Mouse (Mus musculus): Measurements from ENCODE around the gene Stk11.

DNA sequence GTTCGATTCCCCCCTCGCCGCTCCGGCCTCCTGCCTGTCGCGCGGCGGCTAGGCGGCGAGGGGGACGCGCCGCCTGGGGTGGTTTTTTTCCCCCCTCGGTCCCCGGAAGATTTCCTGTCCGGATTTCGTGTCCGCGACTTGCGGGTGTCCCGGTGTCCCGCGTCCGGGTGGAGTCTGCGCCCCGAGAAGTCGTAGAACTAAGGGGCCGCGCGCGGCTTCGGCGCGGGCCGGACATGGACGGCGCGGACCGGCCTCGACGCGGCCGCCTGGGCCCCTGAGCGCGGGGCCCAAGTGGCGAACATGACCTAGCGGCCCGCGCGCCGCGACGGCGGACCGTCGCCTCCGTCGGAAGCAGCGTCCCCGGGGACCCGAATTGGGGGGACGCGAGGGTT is 337 bp downstream of the Stk11 start:
- TF ChIP-seq TAL1 (conservative IDR thresholded peaks at IDR 0.05; ENCODE audit: low read depth, low read length) (no peak), GATA1 (IDR thresholded peaks at IDR 0.05; ENCODE audit: borderline replicate concordance, low read length) (no peak)
